Mouse (Mus musculus): ENCODE measurements around the gene Col4a2.

The Col4a2 gene

DNA sequence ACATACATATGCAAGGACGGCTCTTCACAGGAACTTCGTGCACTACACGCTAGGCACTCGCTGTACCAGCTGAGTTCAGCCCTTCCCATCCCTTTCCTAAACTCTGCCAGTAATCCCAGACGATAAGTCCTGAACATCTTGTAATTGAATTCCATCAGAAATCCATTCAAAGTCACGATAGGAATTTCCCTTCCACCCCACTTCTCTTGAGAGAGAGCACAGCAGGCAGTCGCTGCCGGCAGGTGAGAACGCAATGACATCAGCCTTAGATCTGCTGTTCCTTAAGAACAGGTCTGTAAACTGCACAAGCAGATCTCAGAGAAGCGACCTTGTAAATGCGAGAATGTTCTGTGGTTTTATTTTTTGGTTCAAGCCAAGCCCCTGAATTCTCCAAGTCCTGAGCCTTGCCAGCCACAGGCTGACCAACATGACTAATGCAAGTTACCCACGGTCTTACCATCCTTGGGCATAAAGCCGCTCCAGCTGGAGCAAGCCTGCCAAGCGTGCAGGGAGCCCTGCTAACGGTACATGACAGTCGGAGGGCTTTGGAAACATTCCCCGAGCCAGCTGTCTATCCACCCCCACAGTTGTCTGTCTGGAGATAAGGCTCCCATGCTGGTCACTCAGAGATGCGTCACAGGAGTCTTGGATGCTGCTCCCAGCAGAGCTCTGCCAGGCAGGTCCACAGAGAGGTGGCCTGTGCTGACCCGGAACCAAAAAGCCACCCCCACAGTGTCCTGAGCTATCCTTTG lies 69.6 kb downstream of the Col4a2 start:
- no peak for DNase-seq (ENCODE audit: extremely low read depth, low read depth)

DNA sequence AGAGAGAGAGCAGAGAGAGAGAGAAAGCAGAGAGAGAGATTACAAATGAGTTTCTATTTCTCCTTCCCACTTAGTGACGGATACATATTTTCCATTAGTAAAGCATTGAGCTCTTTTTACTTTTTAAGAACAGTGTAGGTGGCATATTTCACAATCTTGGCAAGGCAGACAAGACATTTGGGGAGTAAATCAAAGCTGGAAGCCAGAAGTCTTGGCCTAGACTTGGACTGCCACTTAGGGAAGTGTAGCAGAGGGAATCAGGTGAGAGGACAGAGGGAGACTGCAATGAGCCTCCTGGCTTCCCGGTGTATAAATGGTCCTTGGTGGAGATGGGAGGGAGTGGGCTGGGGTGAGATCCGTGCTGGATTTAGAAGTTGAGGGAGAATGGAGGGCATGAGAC lies 70.3 kb downstream of the Col4a2 start:
- DNase-seq (ENCODE audit: extremely low read depth, low read depth) = no peak

DNA sequence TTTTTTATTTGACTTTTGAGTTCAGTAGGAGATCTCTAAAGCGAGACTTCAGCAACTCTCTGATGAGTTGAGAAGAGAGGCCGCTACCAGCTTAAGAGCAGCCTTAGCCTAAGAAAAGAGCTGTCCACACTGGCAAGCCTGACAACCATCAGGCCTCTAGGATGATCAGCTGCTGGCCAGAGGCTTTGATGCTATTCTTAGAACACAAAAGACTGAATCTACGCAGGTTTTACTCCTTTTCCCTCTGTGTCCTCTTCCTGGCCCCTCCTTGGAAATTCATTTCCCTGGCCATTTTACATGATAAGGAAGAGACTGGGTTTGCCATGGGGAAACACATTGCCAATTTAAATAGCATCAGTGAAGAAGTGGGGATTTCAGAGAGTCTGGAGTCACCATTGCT lies 70.8 kb downstream of the Col4a2 start:
- no peak for DNase-seq (ENCODE audit: extremely low read depth, low read depth)

DNA sequence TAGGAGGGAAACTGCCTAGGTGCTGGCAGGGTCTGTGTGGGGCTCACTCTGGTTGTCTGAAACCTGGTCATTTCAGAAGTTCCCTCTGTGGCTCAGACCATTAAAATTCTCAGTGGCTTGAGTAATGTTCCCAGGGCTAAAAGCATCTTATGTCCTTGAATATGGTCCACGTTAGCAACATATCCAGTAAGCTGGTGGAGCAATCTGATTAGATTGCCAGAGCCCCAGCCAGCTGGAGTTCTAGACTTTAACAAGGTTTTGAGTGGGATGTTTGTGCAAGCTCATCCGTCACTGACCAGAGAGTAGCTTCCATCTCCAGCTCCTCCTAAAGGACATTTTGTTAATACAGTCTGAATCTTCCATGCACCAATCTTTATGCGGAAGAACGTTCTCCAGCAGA lies 72.2 kb downstream of the Col4a2 start:
- DNase-seq (ENCODE audit: extremely low read depth, low read depth) = no peak

DNA sequence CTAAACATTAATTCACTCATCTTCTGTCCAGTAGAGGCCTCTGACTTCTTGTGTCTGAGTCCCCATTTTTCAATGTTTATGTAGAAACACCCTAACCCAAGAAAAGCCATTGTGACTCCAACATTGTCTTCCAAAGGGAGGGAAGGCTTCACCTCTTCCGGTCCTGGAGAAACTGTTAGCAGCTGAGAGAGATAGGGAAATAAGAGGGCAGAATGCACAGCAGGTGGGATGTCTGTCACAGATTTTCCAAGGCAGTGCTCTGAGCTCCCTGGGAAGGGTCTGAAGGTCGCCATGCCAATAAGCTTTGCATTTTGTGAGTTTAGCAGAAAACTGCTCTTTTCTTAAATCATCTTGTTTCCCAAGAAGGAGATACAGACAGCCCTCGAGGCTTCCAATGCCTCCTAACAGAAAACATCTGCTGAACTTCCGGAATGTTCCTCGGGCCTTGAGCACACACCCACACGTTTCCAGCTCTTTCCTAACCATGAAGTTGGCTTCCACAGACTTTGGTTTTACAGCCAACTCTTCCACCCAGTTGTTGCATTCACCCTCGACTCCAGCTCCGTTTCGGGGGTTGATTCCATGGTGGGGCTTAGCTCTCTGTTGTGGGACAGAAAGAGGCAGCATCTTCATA lies 72.8 kb downstream of the Col4a2 start:
- no peak for DNase-seq (ENCODE audit: extremely low read depth, low read depth)

DNA sequence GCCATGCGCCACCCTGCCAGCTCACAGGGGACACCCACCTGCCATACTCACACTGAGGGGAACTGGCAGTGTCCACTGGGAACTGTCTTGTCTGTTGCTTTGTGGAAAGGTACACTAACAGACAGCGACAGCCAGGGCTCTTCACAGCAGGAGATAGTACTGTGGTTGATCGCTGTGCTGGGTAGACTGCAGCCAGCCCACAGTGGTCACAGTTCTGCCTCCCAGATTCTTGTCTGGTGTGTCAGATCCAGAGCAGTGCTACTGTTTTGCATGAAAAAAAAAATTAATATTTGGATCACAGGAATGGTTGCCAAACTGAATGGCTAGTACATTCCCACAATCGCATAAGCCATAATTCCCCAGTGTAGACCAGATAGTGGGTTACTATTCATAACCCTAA lies 74.7 kb downstream of the Col4a2 start:
- no peak for DNase-seq (ENCODE audit: extremely low read depth, low read depth)

DNA sequence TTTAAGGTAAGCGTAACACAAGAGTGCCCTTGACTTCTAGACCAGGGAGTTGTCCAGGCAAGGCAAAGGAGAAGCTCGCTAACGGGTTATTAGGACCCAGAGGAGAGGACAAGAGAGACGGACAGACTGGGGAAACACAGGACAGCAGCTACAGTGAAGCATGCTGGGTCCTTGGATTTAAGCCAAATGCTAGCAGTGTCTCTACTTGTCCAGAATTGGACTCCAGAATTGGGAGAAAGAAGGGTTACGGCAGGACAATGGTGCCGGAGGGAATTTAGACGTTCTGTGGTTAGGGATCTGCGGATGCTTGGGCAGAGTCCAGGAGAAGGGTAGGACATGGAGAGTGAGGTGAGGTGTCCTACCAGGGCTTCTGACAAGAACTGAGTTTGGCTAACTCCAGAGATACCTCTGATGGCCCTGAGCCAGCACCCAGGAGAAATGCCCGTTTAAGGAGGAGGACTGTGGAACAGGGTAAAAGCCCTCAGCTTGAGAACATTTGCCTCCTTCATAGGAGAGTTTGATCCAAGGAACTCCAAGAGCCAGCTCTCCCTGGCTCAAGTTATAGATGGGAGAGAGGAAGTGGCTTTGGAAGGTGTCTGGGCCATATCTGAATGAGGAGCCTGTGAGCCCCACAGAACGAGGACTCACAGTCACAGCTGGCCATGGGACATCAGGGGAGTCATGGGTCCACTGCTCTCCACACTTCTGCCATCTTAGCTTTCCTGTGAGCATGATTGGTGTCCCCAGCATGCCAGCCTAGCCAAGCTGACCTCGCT lies 76.9 kb downstream of the Col4a2 start:
- no peak for DNase-seq (ENCODE audit: extremely low read depth, low read depth)

DNA sequence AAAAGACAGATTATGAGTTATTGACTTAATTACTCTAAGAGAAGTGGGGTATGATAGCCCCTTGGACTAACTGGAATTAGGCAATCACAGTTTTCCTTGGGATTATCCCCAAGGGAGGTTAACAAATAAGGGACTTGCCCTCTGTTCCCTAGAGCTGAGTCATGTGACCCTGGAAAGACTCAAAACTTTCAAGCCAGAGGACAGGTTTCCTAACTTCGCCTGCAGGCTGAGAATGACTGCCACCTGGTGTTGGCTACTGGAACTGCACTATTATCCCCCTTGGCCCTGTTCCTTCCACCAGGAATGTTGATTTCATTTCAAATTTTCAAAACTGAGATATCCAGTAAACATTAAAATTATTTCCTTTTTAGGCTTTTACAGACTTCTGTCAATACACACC lies 80.1 kb downstream of the Col4a2 start:
- DNase-seq (ENCODE audit: extremely low read depth, low read depth) = peak; percentile 8

DNA sequence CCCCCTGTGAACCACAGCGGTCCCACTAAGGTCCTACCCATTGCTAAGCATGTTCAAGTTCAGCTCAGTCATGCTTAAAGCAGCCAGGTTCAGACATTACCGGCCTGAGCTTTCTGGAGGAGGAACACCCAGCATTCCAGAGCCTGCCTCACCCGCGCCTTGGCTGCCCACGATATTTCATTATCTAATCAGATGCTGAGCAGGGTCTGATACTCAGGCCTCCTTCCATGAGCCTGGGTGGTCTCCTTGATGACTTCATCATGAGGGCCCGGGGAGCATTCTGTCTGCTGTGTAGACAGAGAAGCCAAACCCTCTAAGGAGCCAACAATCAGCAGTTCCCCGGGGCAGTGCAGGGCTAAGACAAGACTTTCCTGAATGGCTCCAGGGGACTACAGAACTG lies 80.6 kb downstream of the Col4a2 start:
- no peak for DNase-seq (ENCODE audit: extremely low read depth, low read depth)

DNA sequence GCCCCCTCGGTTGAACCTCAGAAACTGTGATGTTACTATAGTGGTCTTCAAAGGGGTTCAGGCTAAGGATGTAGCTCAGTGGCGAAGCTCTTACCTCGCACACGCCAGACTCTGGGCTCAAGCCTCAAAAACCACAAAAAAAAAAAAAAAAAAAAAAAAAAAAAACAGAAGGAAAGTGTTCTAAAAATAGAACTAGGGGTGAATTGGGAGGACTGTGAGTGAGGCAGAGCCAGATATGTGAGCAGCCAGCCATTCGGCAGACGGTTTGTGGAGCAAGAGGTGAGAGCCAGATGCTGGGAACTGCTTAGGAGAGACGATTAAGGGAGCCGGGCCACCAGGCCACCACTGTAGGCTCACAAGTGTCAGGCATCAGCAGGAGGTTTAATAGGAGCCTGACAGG lies 81.0 kb downstream of the Col4a2 start:
- DNase-seq (ENCODE audit: extremely low read depth, low read depth) = peak; percentile 6

DNA sequence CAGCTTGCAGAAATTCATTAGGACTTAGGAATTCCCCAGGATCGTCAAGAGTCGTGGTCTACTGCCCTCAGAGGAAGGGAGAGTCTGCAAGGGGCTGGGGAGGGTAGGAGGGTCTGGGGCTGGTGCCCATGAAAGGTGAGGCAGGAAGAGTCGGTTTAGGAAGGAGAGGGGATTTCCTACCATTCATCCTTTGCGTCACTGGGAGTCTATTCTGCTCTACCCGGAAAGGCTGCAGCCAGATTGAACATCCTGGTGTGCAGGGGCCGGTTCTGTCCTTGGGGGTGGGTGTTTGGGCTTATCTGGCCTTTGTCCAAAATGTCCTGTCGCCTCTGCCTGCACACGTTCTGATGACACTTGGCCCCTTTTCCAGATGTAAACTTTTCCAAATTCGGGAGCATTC lies 82.2 kb downstream of the Col4a2 start:
- no peak for DNase-seq (ENCODE audit: extremely low read depth, low read depth)

DNA sequence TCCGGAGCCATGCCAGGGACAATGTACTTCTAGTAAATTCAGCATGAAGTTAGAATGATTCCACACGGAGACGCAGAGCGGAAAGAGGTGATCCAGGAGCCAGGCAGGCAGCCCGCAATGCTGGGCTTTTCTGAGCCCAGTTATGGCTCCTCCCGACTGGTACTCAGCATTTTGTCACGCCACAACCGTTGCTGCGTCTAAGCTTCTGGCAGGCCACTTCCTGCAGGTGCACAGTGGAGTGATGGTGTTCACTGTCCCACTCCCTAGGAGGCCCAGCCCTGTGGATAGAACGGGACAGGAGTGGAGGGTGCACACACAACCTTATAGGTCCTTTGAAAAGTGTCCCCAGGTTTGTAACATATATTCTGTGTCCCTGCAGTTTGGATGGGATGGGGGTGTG lies 83.0 kb downstream of the Col4a2 start:
- no peak for DNase-seq (ENCODE audit: extremely low read depth, low read depth)

DNA sequence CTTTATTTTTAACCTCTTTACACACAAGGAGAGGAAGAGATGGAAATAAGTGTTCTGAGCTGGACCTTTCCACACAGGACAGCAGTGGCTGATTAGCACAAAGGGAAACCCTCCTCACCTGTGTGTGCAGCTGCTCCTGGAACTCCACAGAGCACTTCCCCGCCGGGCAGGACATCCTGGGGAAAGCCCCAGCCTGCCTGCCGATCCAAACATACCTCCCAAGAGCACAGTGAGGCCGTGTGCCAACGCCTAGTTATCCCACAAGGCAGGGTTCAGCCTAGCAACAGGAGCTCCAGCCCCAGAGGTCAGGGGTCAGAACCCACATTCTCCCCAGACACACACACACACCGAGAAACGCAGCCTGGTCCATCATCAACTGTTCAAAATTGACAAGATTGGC lies 83.5 kb downstream of the Col4a2 start:
- DNase-seq (ENCODE audit: extremely low read depth, low read depth) = no peak

DNA sequence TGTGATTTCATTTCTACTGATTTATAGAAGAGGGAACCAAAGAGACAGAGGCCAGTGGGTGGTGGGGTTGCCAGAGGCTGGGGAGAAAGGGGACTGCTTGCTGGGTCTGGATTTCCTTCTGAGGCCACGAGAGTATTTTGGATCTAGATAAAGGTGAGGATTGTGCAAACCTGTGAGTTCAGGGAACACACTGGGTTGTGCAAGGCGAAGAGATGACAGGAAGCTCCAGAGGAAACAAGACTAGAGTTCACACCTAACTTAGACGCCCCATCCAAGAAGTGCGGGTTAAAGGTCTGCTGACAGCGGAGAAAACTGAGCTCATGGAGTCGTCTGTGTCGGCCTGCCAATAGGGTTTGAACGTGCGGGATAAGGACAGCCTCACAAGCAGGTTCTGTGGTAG lies 84.5 kb downstream of the Col4a2 start:
- DNase-seq (ENCODE audit: extremely low read depth, low read depth) = no peak

DNA sequence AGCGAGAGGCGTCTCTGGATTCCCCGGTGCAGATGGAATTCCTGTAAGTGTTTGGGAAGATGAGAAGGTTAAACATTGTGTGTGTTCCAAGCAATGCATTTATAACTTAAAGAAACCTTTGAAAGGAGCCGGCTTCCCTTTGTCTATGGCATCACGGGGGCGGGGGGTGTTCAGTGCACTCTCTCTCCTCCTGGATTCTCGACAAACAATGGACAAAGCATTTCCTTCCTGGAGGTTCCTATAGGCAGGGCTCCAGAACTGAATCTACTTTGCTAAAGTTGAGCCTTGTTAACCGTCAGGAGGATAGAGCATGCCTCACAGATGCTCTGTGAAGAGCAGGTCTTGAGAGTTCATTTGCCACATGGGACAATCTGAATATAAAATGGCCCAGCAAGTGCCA lies 87.1 kb downstream of the Col4a2 start:
- DNase-seq (ENCODE audit: extremely low read depth, low read depth) = no peak

DNA sequence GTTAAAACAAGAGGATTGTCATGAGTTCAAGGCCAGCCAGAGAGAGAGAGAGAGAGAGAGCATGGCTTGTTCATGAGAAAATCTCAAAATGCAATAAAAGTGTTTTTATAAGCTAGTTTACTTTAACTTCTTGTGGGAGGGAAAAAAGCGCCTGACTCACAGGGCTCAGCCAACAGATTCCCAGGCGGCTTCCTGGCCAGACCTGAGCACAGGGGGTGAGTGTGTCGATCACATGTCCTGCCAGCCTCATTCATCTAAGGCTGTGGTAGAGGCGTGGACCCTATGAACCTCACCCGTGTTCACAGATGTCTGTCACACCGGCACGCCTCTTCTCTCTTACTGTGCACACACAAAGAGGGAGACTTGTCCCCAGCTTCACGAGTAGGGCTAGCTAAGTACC lies 87.6 kb downstream of the Col4a2 start:
- DNase-seq (ENCODE audit: extremely low read depth, low read depth) = no peak

DNA sequence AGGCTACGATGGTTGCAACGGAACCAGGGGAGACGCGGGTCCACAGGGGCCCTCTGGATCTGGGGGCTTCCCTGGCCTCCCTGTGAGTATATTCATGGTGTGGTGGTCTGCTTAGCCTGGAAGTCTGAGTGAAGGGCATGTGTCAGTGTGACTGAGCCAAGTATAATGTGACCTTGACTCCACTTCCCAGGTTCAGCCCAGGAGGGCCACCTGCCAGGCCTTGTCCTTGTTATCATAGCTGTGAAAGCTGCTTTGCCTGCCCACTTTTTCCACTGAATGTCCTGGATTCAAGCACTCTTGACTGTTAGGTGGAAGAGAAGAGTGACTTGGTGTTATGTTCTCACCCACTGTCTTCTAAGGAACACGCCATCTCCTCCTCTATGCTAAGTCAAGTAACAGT lies 88.6 kb downstream of the Col4a2 start:
- no peak for DNase-seq (ENCODE audit: extremely low read depth, low read depth)

DNA sequence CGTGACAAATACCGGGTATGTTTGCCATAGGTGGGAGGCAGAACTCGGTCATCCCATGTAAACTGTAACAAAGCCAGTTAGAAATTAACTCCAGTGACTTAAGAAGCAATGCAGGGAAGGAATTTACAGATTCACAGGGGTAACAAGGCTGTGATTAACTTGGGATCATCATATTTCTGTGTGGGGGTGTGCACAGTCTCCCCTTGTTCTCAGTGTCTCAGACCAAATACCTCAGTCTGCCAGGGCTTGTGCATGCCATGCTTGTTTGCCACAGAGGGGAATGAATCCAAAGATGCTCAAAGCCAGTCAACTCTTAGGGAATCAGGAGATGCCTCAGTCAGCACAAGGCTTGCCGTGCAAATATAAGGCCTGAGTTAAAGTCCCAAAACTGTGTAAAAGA lies 89.6 kb downstream of the Col4a2 start:
- DNase-seq (ENCODE audit: extremely low read depth, low read depth) = no peak

DNA sequence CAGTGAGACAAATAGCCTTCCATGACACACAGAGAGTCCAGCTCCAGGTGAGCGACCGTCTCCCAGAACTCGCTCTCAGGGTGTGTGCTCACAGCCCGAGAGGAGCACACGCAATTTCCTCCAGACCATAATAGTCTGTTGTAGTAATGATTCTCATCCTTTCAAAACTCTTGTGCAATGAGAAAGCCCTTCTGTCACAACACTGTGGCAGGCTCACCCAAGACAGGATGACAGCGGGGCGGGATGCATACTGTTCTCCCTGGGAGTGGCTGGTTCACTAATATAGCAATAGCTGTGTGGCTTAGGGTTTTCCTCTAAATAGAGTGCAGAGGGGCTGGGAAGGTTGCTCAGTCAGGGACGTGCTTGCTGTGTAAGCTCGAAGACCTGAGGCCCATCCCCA lies 91.2 kb downstream of the Col4a2 start:
- no peak for DNase-seq (ENCODE audit: extremely low read depth, low read depth)

DNA sequence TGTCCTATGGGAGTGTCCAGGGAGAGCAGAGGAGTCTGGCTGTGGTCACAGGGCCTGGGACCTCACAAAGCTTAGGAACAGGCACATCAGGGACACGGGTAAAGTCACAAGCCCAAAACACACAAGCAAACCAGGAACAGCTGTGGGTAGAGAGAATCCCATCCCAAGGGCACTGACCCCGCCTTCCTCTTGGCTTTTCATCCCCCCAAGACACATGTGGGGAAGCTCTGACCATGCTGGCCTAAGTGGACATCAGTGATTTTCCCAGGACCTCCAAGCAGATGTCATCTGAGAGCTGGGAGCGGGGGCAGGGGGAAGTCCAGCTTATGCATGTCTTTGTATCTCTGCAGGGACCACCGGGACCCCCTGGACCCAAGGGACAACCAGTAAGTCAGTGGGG lies 92.0 kb downstream of the Col4a2 start:
- no peak for DNase-seq (ENCODE audit: extremely low read depth, low read depth)

DNA sequence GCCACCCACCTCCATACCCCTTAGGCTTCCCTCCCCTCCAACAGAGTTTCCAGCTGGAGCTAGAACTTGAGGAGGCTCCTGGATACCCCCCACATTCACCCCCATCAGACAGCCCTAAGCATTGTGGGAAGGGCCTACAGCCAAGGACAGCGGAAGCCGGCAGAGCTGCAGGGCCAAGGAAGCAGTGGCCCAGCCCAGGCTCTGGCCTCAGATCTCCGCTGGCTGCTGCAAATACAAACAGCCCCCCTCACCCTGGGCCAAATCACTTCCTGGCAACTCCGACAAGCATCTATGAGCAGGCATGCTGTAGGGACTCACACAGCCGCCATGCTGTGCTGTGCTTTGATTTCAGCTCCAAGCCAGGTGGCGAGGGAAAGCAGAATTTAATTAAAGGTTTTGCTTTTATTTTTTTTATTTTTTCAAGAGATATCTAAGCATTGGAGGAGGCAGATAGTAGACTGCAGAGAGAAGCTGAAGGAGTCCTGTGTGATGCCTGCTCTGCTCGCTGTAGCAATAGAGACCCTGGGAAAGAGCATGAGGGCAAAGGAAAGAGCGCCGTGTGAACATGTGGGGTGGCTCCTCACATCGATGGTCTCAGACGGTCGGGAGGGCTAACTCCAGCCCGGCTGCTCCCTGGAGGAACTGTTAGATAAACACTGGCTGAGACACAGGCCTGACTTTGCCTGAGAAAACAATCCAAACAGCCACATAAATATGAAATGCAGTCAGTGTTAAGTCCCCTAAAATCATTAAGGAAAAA lies 93.3 kb downstream of the Col4a2 start:
- no peak for DNase-seq (ENCODE audit: extremely low read depth, low read depth)

Data from MEL-GATA-1-ER (cell line).